Mouse (Mus musculus) erythroblast, embryonic 14.5 days (primary cell): ENCODE measurements around the gene Gm14296. TPM values are rescaled to one million over a fixed set of nuclear protein-coding genes. Genes with fewer than 3 reads are reported as not detected.
"Not testable (repeated sequence)": the region's sequence is repeated elsewhere in the genome, so short reads cannot be mapped to it uniquely, and the experiment has no call there.

Experiments used
- H3K27me3 ChIP-seq: 2 replicates; pipeline ENCODE4 v1.6.1; 2012; ENCODE audit warnings: inconsistent platforms; ENCODE audit not compliant: control insufficient read depth
- H3K36me3 ChIP-seq: 2 replicates; pipeline ENCODE4 v1.6.1; 2012; ENCODE audit warnings: mild to moderate bottlenecking, inconsistent platforms; ENCODE audit not compliant: control insufficient read depth
- H3K4me1 ChIP-seq: 2 replicates; pipeline ENCODE4 v1.6.1; 2012; ENCODE audit warnings: inconsistent platforms; ENCODE audit not compliant: control insufficient read depth
- H3K4me3 ChIP-seq: replicated peaks from 2 replicates; pipeline ENCODE3; 2012; ENCODE audit warnings: moderate library complexity, mild to moderate bottlenecking, inconsistent platforms
- H3K9me3 ChIP-seq: 2 replicates; pipeline ENCODE4 v1.6.1; 2012; ENCODE audit warnings: low read length, inconsistent platforms, mixed read lengths; ENCODE audit not compliant: control insufficient read depth
- polyA plus RNA-seq: library from polyadenylated mRNA; stranded (reverse); fragments of >175 nt; gene quantifications from 2 replicates; pipeline ENCODE4 v1.2.3, GENCODE M21; 2012

Gm14296 gene
- 0.01 TPM in 1 of 2 replicates, not detected in the other for polyA plus RNA-seq

DNA sequence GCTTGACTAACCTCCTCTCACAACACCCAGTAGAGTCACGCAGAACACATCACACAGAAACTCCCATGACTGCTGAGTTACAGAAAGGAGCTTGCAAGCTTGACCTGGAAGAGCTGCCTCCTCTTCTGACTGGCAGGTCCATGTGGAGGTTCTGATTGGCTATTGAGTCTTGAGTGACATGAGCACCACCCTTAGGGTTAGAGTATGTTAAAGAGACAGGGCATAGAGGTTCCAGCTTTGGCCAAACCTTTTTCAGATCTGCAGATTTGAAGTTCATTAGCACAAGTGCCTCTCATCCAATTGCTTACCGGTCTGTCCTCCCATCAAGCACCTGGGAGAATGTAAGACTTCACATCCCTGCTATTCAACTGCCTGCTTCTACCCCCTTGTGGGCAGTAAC, at the start of gene Gm14296:
Gm14296 (minus strand) TSS at position 101 of the 400 bp plus-strand sequence.
- not testable (repeated sequence) for H3K4me1 ChIP-seq, H3K27me3 ChIP-seq, H3K36me3 ChIP-seq, H3K4me3 ChIP-seq, H3K9me3 ChIP-seq

DNA sequence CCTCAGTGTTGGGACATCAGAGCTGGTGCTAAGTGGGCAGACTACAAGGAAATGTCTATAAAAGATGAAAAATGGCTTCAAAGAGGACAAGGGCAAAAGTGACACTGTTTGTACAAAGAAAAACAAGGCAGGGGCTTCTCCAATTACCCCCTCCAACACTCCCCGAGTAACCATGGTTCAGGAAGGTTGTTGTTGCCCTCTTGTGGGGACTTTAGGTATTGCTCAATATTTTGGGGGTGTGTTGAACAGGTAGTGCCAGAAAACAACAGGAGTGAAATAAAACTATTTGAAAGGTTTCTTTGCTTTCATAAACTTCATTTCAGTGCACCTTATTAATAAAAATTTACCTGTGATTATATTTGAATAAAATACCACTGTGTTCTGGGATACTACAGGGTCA, 22.1 kb downstream of the Gm14296 start:
- not testable (repeated sequence) for H3K4me3 ChIP-seq, H3K27me3 ChIP-seq, H3K36me3 ChIP-seq, H3K9me3 ChIP-seq, H3K4me1 ChIP-seq

Other genes starting within 250 kb of the Gm14296 start
- gene Gm14305, start 219.5 kb downstream of the Gm14296 start, polyA plus RNA-seq, result 0.03 and 0.07 TPM in 2 replicates
- gene Gm14295, start 129.2 kb downstream of the Gm14296 start, polyA plus RNA-seq, result not detected in 2 replicates
- not detected in 2 replicates for gene Gm14408, start 96.7 kb downstream of the Gm14296 start, polyA plus RNA-seq
- gene Gm14419, start 73.1 kb upstream of the Gm14296 start, polyA plus RNA-seq, result not detected in 2 replicates
- not detected in 2 replicates for gene Gm14401, start 146.5 kb upstream of the Gm14296 start, polyA plus RNA-seq